Mouse (Mus musculus): ENCODE measurements around the gene Ctns.

Gene Ctns

GRCm38 (mm10) chr11:73193047-73193446 lies 5.8 kb downstream of the Ctns start:
- peak; percentile 74 for DNase-seq (ENCODE audit: low read depth)

GRCm38 (mm10) chr11:73187231-73187630 lies 11.6 kb downstream of the Ctns start:
- no peak for DNase-seq (ENCODE audit: low read depth)

- no peak for DNase-seq (ENCODE audit: low read depth)
These were observed 12.8 kb downstream of the Ctns start for GRCm38 (mm10) chr11:73185872-73186615.

- peak; percentile 48 for DNase-seq (ENCODE audit: low read depth)
These were observed 20.9 kb downstream of the Ctns start for GRCm38 (mm10) chr11:73177895-73178294.

GRCm38 (mm10) chr11:73177509-73177875 lies 21.4 kb downstream of the Ctns start:
- peak; percentile 91 for DNase-seq (ENCODE audit: low read depth)

GRCm38 (mm10) chr11:73176608-73177508 lies 22.0 kb downstream of the Ctns start, which contains the start of the genes Emc6 and Tax1bp3:
TSS of gene Emc6 (minus strand) at chr11:73177037.
TSS of gene Tax1bp3 (plus strand) at chr11:73177083.
- DNase-seq (ENCODE audit: low read depth) = peak; percentile 98

GRCm38 (mm10) chr11:73176186-73176585 lies 22.7 kb downstream of the Ctns start:
- DNase-seq (ENCODE audit: low read depth) = no peak

GRCm38 (mm10) chr11:73175612-73176011 lies 23.2 kb downstream of the Ctns start:
- peak; percentile 53 for DNase-seq (ENCODE audit: low read depth)

- no peak for DNase-seq (ENCODE audit: low read depth)
These were observed 26.7 kb downstream of the Ctns start for GRCm38 (mm10) chr11:73172186-73172585.

- DNase-seq (ENCODE audit: low read depth) = peak; percentile 85
These were observed 29.6 kb downstream of the Ctns start for GRCm38 (mm10) chr11:73169231-73169630.

- no peak for DNase-seq (ENCODE audit: low read depth)
These were observed 30.3 kb downstream of the Ctns start for GRCm38 (mm10) chr11:73168576-73168975.

GRCm38 (mm10) chr11:73168071-73168470 lies 30.8 kb downstream of the Ctns start:
- no peak for DNase-seq (ENCODE audit: low read depth)

GRCm38 (mm10) chr11:73162284-73162683 lies 36.6 kb downstream of the Ctns start:
- DNase-seq (ENCODE audit: low read depth) = no peak

- peak; percentile 87 for DNase-seq (ENCODE audit: low read depth)
These were observed 37.2 kb downstream of the Ctns start for GRCm38 (mm10) chr11:73161616-73162015.

GRCm38 (mm10) chr11:73160811-73161200 lies 38.0 kb downstream of the Ctns start:
- DNase-seq (ENCODE audit: low read depth) = peak; percentile 92

- peak; percentile 61 for DNase-seq (ENCODE audit: low read depth)
These were observed 38.7 kb downstream of the Ctns start, which contains the start of gene P2rx5 for GRCm38 (mm10) chr11:73159957-73160810. TSS of gene P2rx5 (plus strand) at chr11:73160421.

GRCm38 (mm10) chr11:73155071-73155470 lies 43.8 kb downstream of the Ctns start:
- DNase-seq (ENCODE audit: low read depth) = peak; percentile 61

GRCm38 (mm10) chr11:73148209-73148608 lies 50.6 kb downstream of the Ctns start:
- no peak for DNase-seq (ENCODE audit: low read depth)

GRCm38 (mm10) chr11:73146975-73147365 lies 51.9 kb downstream of the Ctns start:
- DNase-seq (ENCODE audit: low read depth) = no peak

- no peak for DNase-seq (ENCODE audit: low read depth)
These were observed 52.5 kb downstream of the Ctns start for GRCm38 (mm10) chr11:73146026-73146974.

- no peak for DNase-seq (ENCODE audit: low read depth)
These were observed 54.6 kb downstream of the Ctns start for GRCm38 (mm10) chr11:73144261-73144681.

All from NIH3T3 (cell line).